Mouse (Mus musculus): Measurements from ENCODE around the gene Pip4k2a. TPM values are rescaled to one million over a fixed set of nuclear protein-coding genes. Genes with fewer than 3 reads are reported as not detected.

Gene Pip4k2a
- polyA plus RNA-seq, 1 experiment, result 21.8 TPM

DNA sequence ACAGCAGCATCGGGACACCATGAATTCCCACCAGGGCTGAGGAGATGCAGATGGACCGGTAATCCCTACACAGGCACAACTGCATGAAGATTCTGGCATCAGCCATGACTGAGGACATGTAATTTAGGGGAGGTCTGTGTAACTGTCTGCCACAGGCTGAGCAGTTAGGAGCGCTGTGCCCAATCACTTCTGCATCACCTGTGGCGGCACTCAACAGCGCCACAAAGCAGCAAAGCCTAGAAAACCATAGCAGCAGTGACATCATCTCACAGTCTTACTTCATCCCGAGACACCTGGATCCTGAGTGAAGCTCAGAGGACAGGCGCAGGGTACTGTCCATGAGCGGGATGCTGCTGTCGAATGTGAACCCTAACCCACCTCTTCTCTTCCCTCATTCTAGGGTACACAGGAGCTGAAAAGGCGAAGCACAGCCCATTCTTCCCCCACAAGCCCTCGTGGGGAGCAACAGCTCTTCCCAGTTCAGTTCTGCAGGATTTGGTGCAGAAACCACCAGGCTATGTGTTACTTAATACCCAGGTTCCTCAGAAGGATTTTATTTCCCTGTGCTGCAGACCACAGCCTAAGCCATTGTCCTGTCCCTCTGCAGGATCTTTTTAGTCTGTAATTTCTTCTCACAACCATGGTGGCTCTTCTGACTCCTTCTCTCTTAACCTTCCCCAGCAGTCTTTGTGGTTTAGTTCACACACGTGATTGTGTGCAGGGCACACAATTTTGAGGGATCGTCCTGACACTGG, 34.5 kb downstream of the Pip4k2a start:
- 78% methylated on average over 13 of the region's 13 CpGs for WGBS
- peaks cover 18% of the 10 kb centered on the region for H3K4me1 ChIP-seq (ENCODE audit: control insufficient read depth, insufficient read depth, insufficient read length)

DNA sequence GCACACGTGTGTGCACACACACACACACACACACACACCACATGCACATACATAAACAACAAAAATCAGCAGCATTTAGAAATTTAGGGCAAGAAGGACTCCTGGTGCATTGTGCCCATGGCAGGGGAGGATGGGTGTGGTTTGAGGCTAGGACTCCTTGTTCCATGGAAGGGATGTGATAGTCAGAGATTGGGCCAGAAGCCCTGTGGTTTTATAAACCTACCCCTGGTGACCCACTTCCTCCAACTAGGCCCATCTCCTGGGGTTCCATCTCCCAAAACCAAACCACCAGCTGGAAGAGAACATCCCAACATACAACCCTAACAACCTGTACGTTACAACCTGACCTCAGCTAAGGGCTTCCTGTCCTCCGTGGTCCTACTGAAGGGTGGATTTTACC, 35.4 kb downstream of the Pip4k2a start:
- TF ChIP-seq CTCF (IDR thresholded peaks at IDR 0.05; ENCODE audit: extremely low read depth, insufficient read depth, insufficient read length, insufficient replicate concordance) (no peak), POLR2A (IDR thresholded peaks at IDR 0.05; ENCODE audit: low read depth, low read length) (no peak)
- WGBS, result 48% methylated on average over 3 of the region's 3 CpGs
- Histone ChIP-seq H3K36me3 (ENCODE audit: control insufficient read depth, insufficient read depth, low read length) (no peaks in the 10 kb centered on the region), H3K4me1 (ENCODE audit: control insufficient read depth, insufficient read depth, insufficient read length) (peaks cover 24% of the 10 kb centered on the region), H3K4me3 (ENCODE audit: extremely low read depth, insufficient read depth, insufficient read length) (no peak overlapping the region), H3K27me3 (ENCODE audit: control insufficient read depth, insufficient read depth, low read length) (no peaks in the 10 kb centered on the region), H3K27ac (ENCODE audit: insufficient read depth, low read length) (no peak overlapping the region)
- no peak for DNase-seq (ENCODE audit: low read depth in 1 of 2, low spot score in 2 of 2)

More for the DNA sequence above, 34.5 kb downstream of the Pip4k2a start:
- Histone ChIP-seq H3K36me3 (ENCODE audit: control insufficient read depth, insufficient read depth, low read length) (no peaks in the 10 kb centered on the region), H3K27ac (ENCODE audit: insufficient read depth, low read length) (no peak overlapping the region), H3K27me3 (ENCODE audit: control insufficient read depth, insufficient read depth, low read length) (no peaks in the 10 kb centered on the region), H3K4me3 (ENCODE audit: extremely low read depth, insufficient read depth, insufficient read length) (no peak overlapping the region)
- TF ChIP-seq CTCF (IDR thresholded peaks at IDR 0.05; ENCODE audit: extremely low read depth, insufficient read depth, insufficient read length, insufficient replicate concordance) (no peak), POLR2A (IDR thresholded peaks at IDR 0.05; ENCODE audit: low read depth, low read length) (no peak)
- DNase-seq (ENCODE audit: low read depth in 1 of 2, low spot score in 2 of 2), result no peak

GRCm38 (mm10) chr2:18960376-18960973, 37.5 kb downstream of the Pip4k2a start:
- 85% methylated on average over 7 of the region's 7 CpGs for WGBS
- H3K4me1 ChIP-seq (ENCODE audit: control insufficient read depth, insufficient read depth, insufficient read length), result peaks cover 39% of the 10 kb centered on the region

DNA sequence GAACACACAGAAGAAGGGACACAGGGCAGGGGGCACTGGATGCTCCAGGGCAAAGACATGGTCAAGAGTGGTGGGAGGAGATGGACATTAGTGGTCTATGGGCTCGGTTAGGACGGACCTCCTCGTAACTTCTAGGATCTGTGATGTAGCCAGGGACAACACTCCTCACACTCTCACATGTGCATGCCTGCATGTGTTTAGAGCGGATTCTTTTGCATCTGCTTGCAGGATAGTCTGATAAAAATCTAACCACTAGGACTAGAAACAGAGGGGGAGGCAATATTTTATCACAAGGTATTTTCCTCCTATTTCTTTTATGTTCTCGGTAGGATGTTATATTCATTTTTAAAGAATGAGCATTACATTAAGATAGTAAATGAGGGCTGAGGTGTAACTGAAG, 38.4 kb downstream of the Pip4k2a start:
- no peaks in the 10 kb centered on the region for H3K36me3 ChIP-seq (ENCODE audit: control insufficient read depth, insufficient read depth, low read length)
- no peak overlapping the region for H3K27ac ChIP-seq (ENCODE audit: insufficient read depth, low read length)
- H3K27me3 ChIP-seq (ENCODE audit: control insufficient read depth, insufficient read depth, low read length), result no peaks in the 10 kb centered on the region
- DNase-seq (ENCODE audit: low read depth in 1 of 2, low spot score in 2 of 2), result no peak
- peaks cover 44% of the 10 kb centered on the region for H3K4me1 ChIP-seq (ENCODE audit: control insufficient read depth, insufficient read depth, insufficient read length)
- no peak for TF ChIP-seq CTCF (IDR thresholded peaks at IDR 0.05; ENCODE audit: extremely low read depth, insufficient read depth, insufficient read length, insufficient replicate concordance)
- no peak for TF ChIP-seq POLR2A (IDR thresholded peaks at IDR 0.05; ENCODE audit: low read depth, low read length)
- WGBS, result 73% methylated on average over 5 of the region's 5 CpGs
- H3K4me3 ChIP-seq (ENCODE audit: extremely low read depth, insufficient read depth, insufficient read length), result no peak overlapping the region

More at GRCm38 (mm10) chr2:18960376-18960973, 37.5 kb downstream of the Pip4k2a start:
- Histone ChIP-seq H3K4me3 (ENCODE audit: extremely low read depth, insufficient read depth, insufficient read length) (no peak overlapping the region), H3K36me3 (ENCODE audit: control insufficient read depth, insufficient read depth, low read length) (no peaks in the 10 kb centered on the region), H3K27ac (ENCODE audit: insufficient read depth, low read length) (no peak overlapping the region), H3K27me3 (ENCODE audit: control insufficient read depth, insufficient read depth, low read length) (no peaks in the 10 kb centered on the region)
- DNase-seq (ENCODE audit: low read depth in 1 of 2, low spot score in 2 of 2), result no peak
- TF ChIP-seq CTCF (IDR thresholded peaks at IDR 0.05; ENCODE audit: extremely low read depth, insufficient read depth, insufficient read length, insufficient replicate concordance), result no peak
- no peak for TF ChIP-seq POLR2A (IDR thresholded peaks at IDR 0.05; ENCODE audit: low read depth, low read length)

GRCm38 (mm10) chr2:18959008-18959407, 38.9 kb downstream of the Pip4k2a start:
- Histone ChIP-seq H3K36me3 (ENCODE audit: control insufficient read depth, insufficient read depth, low read length) (no peaks in the 10 kb centered on the region), H3K27ac (ENCODE audit: insufficient read depth, low read length) (0 out of 2 replicates have a peak overlapping the region, but pooled peaks have one; percentile 57), H3K27me3 (ENCODE audit: control insufficient read depth, insufficient read depth, low read length) (no peaks in the 10 kb centered on the region), H3K4me1 (ENCODE audit: control insufficient read depth, insufficient read depth, insufficient read length) (peaks cover 44% of the 10 kb centered on the region), H3K4me3 (ENCODE audit: extremely low read depth, insufficient read depth, insufficient read length) (no peak overlapping the region)
- no peak for TF ChIP-seq POLR2A (IDR thresholded peaks at IDR 0.05; ENCODE audit: low read depth, low read length)
- peak in 1 of 2 experiments; percentile 68 for DNase-seq (ENCODE audit: low read depth in 1 of 2, low spot score in 2 of 2)
- 34% methylated on average over 6 of the region's 6 CpGs for WGBS

DNA sequence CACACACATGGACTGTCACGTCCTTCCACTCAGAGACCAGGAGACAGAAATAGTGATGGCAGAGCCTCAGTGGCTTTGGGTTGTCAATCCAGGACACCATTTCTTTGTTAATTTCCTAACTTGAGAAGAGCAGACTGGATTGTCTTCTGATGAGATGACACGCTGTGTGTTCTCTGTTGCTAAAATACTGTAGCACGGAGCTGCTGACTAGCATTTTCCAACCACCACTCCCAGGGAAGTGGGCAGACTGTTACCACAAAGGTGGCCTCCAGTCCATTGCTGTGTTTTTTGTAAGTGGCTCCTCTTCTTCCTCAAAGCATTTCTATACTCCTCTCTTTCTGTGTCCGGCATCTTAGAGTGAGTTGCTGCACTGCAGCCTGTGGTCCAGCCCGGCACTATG, 39.4 kb downstream of the Pip4k2a start:
- no peaks in the 10 kb centered on the region for H3K27me3 ChIP-seq (ENCODE audit: control insufficient read depth, insufficient read depth, low read length)
- H3K27ac ChIP-seq (ENCODE audit: insufficient read depth, low read length), result peak overlapping the region; percentile 57
- H3K4me1 ChIP-seq (ENCODE audit: control insufficient read depth, insufficient read depth, insufficient read length), result peaks cover 43% of the 10 kb centered on the region
- H3K36me3 ChIP-seq (ENCODE audit: control insufficient read depth, insufficient read depth, low read length), result no peaks in the 10 kb centered on the region
- DNase-seq (ENCODE audit: low read depth in 1 of 2, low spot score in 2 of 2), result no peak
- 45% methylated on average over 5 of the region's 5 CpGs for WGBS
- TF ChIP-seq POLR2A (IDR thresholded peaks at IDR 0.05; ENCODE audit: low read depth, low read length) (no peak), CTCF (IDR thresholded peaks at IDR 0.05; ENCODE audit: extremely low read depth, insufficient read depth, insufficient read length, insufficient replicate concordance) (no peak)
- H3K4me3 ChIP-seq (ENCODE audit: extremely low read depth, insufficient read depth, insufficient read length), result no peak overlapping the region

DNA sequence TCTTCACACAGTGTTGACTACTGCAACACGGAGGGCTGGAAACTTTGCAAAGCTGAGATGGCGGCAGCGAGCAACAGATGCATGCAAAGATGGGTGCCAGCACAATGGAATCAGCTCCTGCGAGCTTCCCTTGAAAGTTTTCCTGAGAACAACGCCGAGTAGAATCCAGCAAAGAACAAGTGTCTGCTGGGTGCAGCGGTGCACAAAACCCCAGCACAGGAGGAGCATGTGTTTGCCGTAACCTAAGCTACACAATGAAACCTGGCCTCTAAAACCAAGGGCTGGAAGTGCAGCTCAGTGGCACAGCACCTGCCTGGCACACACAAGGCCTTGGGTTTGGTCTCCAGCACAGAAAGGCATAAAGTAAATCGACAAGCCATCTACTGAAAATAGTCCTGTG, 39.9 kb downstream of the Pip4k2a start:
- H3K36me3 ChIP-seq (ENCODE audit: control insufficient read depth, insufficient read depth, low read length), result no peaks in the 10 kb centered on the region
- no peaks in the 10 kb centered on the region for H3K27me3 ChIP-seq (ENCODE audit: control insufficient read depth, insufficient read depth, low read length)
- H3K4me3 ChIP-seq (ENCODE audit: extremely low read depth, insufficient read depth, insufficient read length), result no peak overlapping the region
- H3K27ac ChIP-seq (ENCODE audit: insufficient read depth, low read length), result peak overlapping the region; percentile 57
- WGBS, result 48% methylated on average over 9 of the region's 9 CpGs
- TF ChIP-seq POLR2A (IDR thresholded peaks at IDR 0.05; ENCODE audit: low read depth, low read length) (no peak), CTCF (IDR thresholded peaks at IDR 0.05; ENCODE audit: extremely low read depth, insufficient read depth, insufficient read length, insufficient replicate concordance) (no peak)
- no peak for DNase-seq (ENCODE audit: low read depth in 1 of 2, low spot score in 2 of 2)
- peaks cover 44% of the 10 kb centered on the region for H3K4me1 ChIP-seq (ENCODE audit: control insufficient read depth, insufficient read depth, insufficient read length)
